In genomic region chr5:79306181-79306580, GRCm38 (mm10) we compare ENCODE assay signal across 29 mouse cellular contexts.
DNase-seq lines count a peak whose midpoint lies in the region; ATAC-seq and TF ChIP-seq lines count a peak whose summit lies in the region.
"Had no signal": no experiment of that assay in that cellular context is flagged by ENCODE, and none has a peak within 500 bp of the region (broad histone marks: within the 10 kb centered on the region; RNA-seq: fewer than 3 reads in every experiment).

No protein-coding gene starts in this region.

- ATAC-seq in frontal cortex, adult (ENCODE audit: low TSS enrichment): no peak
- ATAC-seq in midbrain, postnatal 0 days (ENCODE audit: low FRiP score): no peak
- ATAC-seq in midbrain, embryonic 16.5 days: no peak
- ATAC-seq in intestine, postnatal 0 days: no peak
- ATAC-seq: forebrain, embryonic 13.5 days; forebrain, postnatal 0 days; Patski had no signal

- no peak overlapping the region for H3K4me3 ChIP-seq in midbrain, postnatal 0 days (ENCODE audit: low read depth, low read length)
- H3K4me3 ChIP-seq in midbrain, embryonic 16.5 days (ENCODE audit: low read depth, low read length): no peak overlapping the region
- no peak overlapping the region for H3K4me3 ChIP-seq in intestine, postnatal 0 days (ENCODE audit: low read depth, low read length)
- H3K4me3 ChIP-seq: embryonic facial prominence, embryonic 10.5 days; embryonic facial prominence, embryonic 13.5 days; erythroblast, embryonic 14.5 days; forebrain, embryonic 13.5 days; heart, embryonic 12.5 days; heart, embryonic 15.5 days; hindbrain, embryonic 10.5 days had no signal

- no peak overlapping the region for H3K4me2 ChIP-seq in midbrain, postnatal 0 days (ENCODE audit: low read depth, low read length, poor library complexity, severe bottlenecking)
- H3K4me2 ChIP-seq in midbrain, embryonic 16.5 days (ENCODE audit: low read length): no peak overlapping the region
- no peak overlapping the region for H3K4me2 ChIP-seq in intestine, postnatal 0 days (replicated peaks; ENCODE audit: low read depth)
- H3K4me2 ChIP-seq: embryonic facial prominence, embryonic 13.5 days; forebrain, embryonic 13.5 days; heart, embryonic 12.5 days; heart, embryonic 15.5 days; hindbrain, embryonic 14.5 days had no signal

- H3K4me1 ChIP-seq in midbrain, postnatal 0 days (ENCODE audit: insufficient read depth, low read length): no peaks in the 10 kb centered on the region
- H3K4me1 ChIP-seq in midbrain, embryonic 16.5 days (ENCODE audit: control insufficient read depth, insufficient read depth, low read length): no peaks in the 10 kb centered on the region
- no peaks in the 10 kb centered on the region for H3K4me1 ChIP-seq in intestine, postnatal 0 days (replicated peaks; ENCODE audit: control insufficient read depth, insufficient read depth, low read length)
- H3K4me1 ChIP-seq: embryonic facial prominence, embryonic 10.5 days; embryonic facial prominence, embryonic 13.5 days; forebrain, embryonic 13.5 days; heart, embryonic 12.5 days; heart, embryonic 15.5 days; hindbrain, embryonic 10.5 days had no signal

- TF ChIP-seq CTCF in midbrain, postnatal 0 days (IDR thresholded peaks at IDR 0.05): no peak
- TF ChIP-seq CTCF in brain, embryonic 14.5 days (IDR thresholded peaks at IDR 0.05; ENCODE audit: borderline replicate concordance, extremely low read depth, insufficient read depth, insufficient read length): no peak
- TF ChIP-seq CTCF in intestine, postnatal 0 days (IDR thresholded peaks at IDR 0.05; ENCODE audit: low read depth): no peak

- no peak overlapping the region for H3K9ac ChIP-seq in midbrain, postnatal 0 days (replicated peaks; ENCODE audit: low read length, poor library complexity, severe bottlenecking)
- H3K9ac ChIP-seq in midbrain, embryonic 16.5 days (ENCODE audit: low read depth, low read length): no peak overlapping the region
- no peak overlapping the region for H3K9ac ChIP-seq in intestine, postnatal 0 days (ENCODE audit: low read depth, low read length)
- H3K9ac ChIP-seq: embryonic facial prominence, embryonic 13.5 days; forebrain, embryonic 13.5 days; forebrain, postnatal 0 days; heart, embryonic 12.5 days; heart, embryonic 15.5 days; hindbrain, embryonic 14.5 days had no signal

- no peaks in the 10 kb centered on the region for H3K9me3 ChIP-seq in midbrain, postnatal 0 days (ENCODE audit: low read length)
- H3K9me3 ChIP-seq in midbrain, embryonic 16.5 days (replicated peaks; ENCODE audit: control insufficient read depth, low read length, poor library complexity, severe bottlenecking): no peaks in the 10 kb centered on the region
- H3K9me3 ChIP-seq in intestine, postnatal 0 days (ENCODE audit: control insufficient read depth): no peaks in the 10 kb centered on the region
- H3K9me3 ChIP-seq: embryonic facial prominence, embryonic 10.5 days; embryonic facial prominence, embryonic 13.5 days; forebrain, embryonic 13.5 days; G1E; heart, embryonic 12.5 days; heart, embryonic 15.5 days; hindbrain, embryonic 10.5 days had no signal

- H3K36me3 ChIP-seq in midbrain, postnatal 0 days (ENCODE audit: insufficient read depth, low read length): no peaks in the 10 kb centered on the region
- no peaks in the 10 kb centered on the region for H3K36me3 ChIP-seq in midbrain, embryonic 16.5 days (ENCODE audit: control insufficient read depth, insufficient read depth, low read length)
- no peaks in the 10 kb centered on the region for H3K36me3 ChIP-seq in intestine, postnatal 0 days (ENCODE audit: control insufficient read depth, insufficient read depth)
- H3K36me3 ChIP-seq: embryonic facial prominence, embryonic 10.5 days; embryonic facial prominence, embryonic 13.5 days; G1E; heart, embryonic 12.5 days; heart, embryonic 15.5 days; hindbrain, embryonic 10.5 days had no signal

- peak; percentile 2 to 21 for DNase-seq in cerebellum, postnatal 14 days
- DNase-seq in cerebellum, adult 11 months: no peak
- DNase-seq in frontal cortex, adult 2 months (ENCODE audit: extremely low spot score in 1 of 2, low spot score in 1 of 2): peak; percentile 2 to 54
- DNase-seq in midbrain, postnatal 0 days (ENCODE audit: low spot score): peak; percentile 21
- peak; percentile 56 for DNase-seq in brain, embryonic 14.5 days (ENCODE audit: low read depth)
- DNase-seq: adrenal gland, postnatal 10 days; adrenal gland, postnatal 36 days; B cell, adult 2 months; embryo, embryonic 11 days; forebrain, postnatal 0 days; gastrocnemius, postnatal 25 days; heart, adult 18-20 months; heart, postnatal 10 days; heart, postnatal 36 days; kidney, adult 18-20 months had no signal

- TF ChIP-seq POLR2A in brain, embryonic 14.5 days (IDR thresholded peaks at IDR 0.05; ENCODE audit: borderline replicate concordance, extremely low read depth, insufficient read depth, insufficient read length, poor library complexity, severe bottlenecking): no peak

- no peaks in the 10 kb centered on the region for H3K27me3 ChIP-seq in midbrain, postnatal 0 days (ENCODE audit: insufficient read depth, low read length)
- no peaks in the 10 kb centered on the region for H3K27me3 ChIP-seq in midbrain, embryonic 16.5 days (ENCODE audit: control insufficient read depth, insufficient read depth, low read depth, low read length)
- H3K27me3 ChIP-seq in intestine, postnatal 0 days (replicated peaks; ENCODE audit: control insufficient read depth, insufficient read depth, low read length): no peaks in the 10 kb centered on the region
- H3K27me3 ChIP-seq: CH12.LX; embryonic facial prominence, embryonic 13.5 days; forebrain, embryonic 13.5 days; heart, embryonic 12.5 days; heart, embryonic 15.5 days; Patski had no signal

- no peak overlapping the region for H3K27ac ChIP-seq in midbrain, postnatal 0 days (ENCODE audit: low read depth, low read length)
- H3K27ac ChIP-seq in midbrain, embryonic 16.5 days (ENCODE audit: low read length): no peak overlapping the region
- no peak overlapping the region for H3K27ac ChIP-seq in intestine, postnatal 0 days (ENCODE audit: low read depth, low read length)
- H3K27ac ChIP-seq: embryonic facial prominence, embryonic 10.5 days; embryonic facial prominence, embryonic 13.5 days; forebrain, embryonic 13.5 days; heart, embryonic 15.5 days; hindbrain, embryonic 10.5 days; hindbrain, embryonic 14.5 days had no signal
